Mouse (Mus musculus): ENCODE results near the gene Lmo7. TPM values are rescaled to one million over a fixed set of nuclear protein-coding genes. Genes with fewer than 3 reads are reported as not detected.

Gene Lmo7
- total RNA-seq, 2 experiments from 2014 or later: 0.26 TPM; not detected in 1

GRCm38 (mm10) chr14:101927646-101928244, 198.0 kb downstream of the Lmo7 start:
- ATAC-seq (replicated peaks; ENCODE audit: low FRiP score, poor library complexity, severe bottlenecking): no peak

- ATAC-seq (replicated peaks; ENCODE audit: low FRiP score, poor library complexity, severe bottlenecking): no peak
These were observed 201.1 kb downstream of the Lmo7 start for GRCm38 (mm10) chr14:101930576-101931447.

GRCm38 (mm10) chr14:101931448-101931750, 201.6 kb downstream of the Lmo7 start:
- no peak for ATAC-seq (replicated peaks; ENCODE audit: low FRiP score, poor library complexity, severe bottlenecking)

- no peak for ATAC-seq (replicated peaks; ENCODE audit: low FRiP score, poor library complexity, severe bottlenecking)
These were observed 203.8 kb downstream of the Lmo7 start for GRCm38 (mm10) chr14:101933551-101933950.

- ATAC-seq (replicated peaks; ENCODE audit: low FRiP score, poor library complexity, severe bottlenecking): no peak
These were observed 213.2 kb downstream of the Lmo7 start for GRCm38 (mm10) chr14:101942971-101943370.

- ATAC-seq (replicated peaks; ENCODE audit: low FRiP score, poor library complexity, severe bottlenecking): no peak
These were observed 217.2 kb downstream of the Lmo7 start for GRCm38 (mm10) chr14:101946711-101947516.

- ATAC-seq (replicated peaks; ENCODE audit: low FRiP score, poor library complexity, severe bottlenecking): no peak
These were observed 219.4 kb downstream of the Lmo7 start for GRCm38 (mm10) chr14:101949114-101949513.

- no peak for ATAC-seq (replicated peaks; ENCODE audit: low FRiP score, poor library complexity, severe bottlenecking)
These were observed 221.3 kb downstream of the Lmo7 start for GRCm38 (mm10) chr14:101951107-101951506.

- no peak for ATAC-seq (replicated peaks; ENCODE audit: low FRiP score, poor library complexity, severe bottlenecking)
These were observed 224.2 kb downstream of the Lmo7 start for GRCm38 (mm10) chr14:101953793-101954468.

- ATAC-seq (replicated peaks; ENCODE audit: low FRiP score, poor library complexity, severe bottlenecking): no peak
These were observed 234.6 kb downstream of the Lmo7 start for GRCm38 (mm10) chr14:101964381-101964780.

GRCm38 (mm10) chr14:101964956-101965355, 235.2 kb downstream of the Lmo7 start:
- no peak for ATAC-seq (replicated peaks; ENCODE audit: low FRiP score, poor library complexity, severe bottlenecking)

- no peak for ATAC-seq (replicated peaks; ENCODE audit: low FRiP score, poor library complexity, severe bottlenecking)
These were observed 243.0 kb downstream of the Lmo7 start for GRCm38 (mm10) chr14:101972764-101973163.

GRCm38 (mm10) chr14:101973171-101973570, 243.4 kb downstream of the Lmo7 start:
- no peak for ATAC-seq (replicated peaks; ENCODE audit: low FRiP score, poor library complexity, severe bottlenecking)

GRCm38 (mm10) chr14:101976021-101976685, 246.4 kb downstream of the Lmo7 start:
- ATAC-seq (replicated peaks; ENCODE audit: low FRiP score, poor library complexity, severe bottlenecking): no peak

Other genes with a start within 250 kb of the Lmo7 start
- 1.3 and 4.6 TPM in 2 replicates for gene Tbc1d4, start 120.8 kb upstream of the Lmo7 start, total RNA-seq (2015; ENCODE audit: low replicate concordance)
- gene Tbc1d4, start 120.8 kb upstream of the Lmo7 start, total RNA-seq (2017; ENCODE audit: low replicate concordance): 2.8 and 3.2 TPM in 2 replicates
- 14.4 and 17.9 TPM in 2 replicates for gene Commd6, start 89.3 kb upstream of the Lmo7 start, total RNA-seq (2015; ENCODE audit: low replicate concordance)
- gene Commd6, start 89.3 kb upstream of the Lmo7 start, total RNA-seq (2017; ENCODE audit: low replicate concordance): 2.2 and 6.2 TPM in 2 replicates
- gene Uchl3, start 76.0 kb upstream of the Lmo7 start, total RNA-seq (2015; ENCODE audit: low replicate concordance): 15.8 and 25.3 TPM in 2 replicates
- 14.0 and 22.4 TPM in 2 replicates for gene Uchl3, start 76.0 kb upstream of the Lmo7 start, total RNA-seq (2017; ENCODE audit: low replicate concordance)
- not detected in 2 replicates for gene Gm9922, start 143 bp upstream of the Lmo7 start, total RNA-seq (2015; ENCODE audit: low replicate concordance)
- not detected in 2 replicates for gene Gm9922, start 143 bp upstream of the Lmo7 start, total RNA-seq (2017; ENCODE audit: low replicate concordance)

Measured in erythroblast, adult 5-6 weeks (primary cell).